ENCODE assay signal across 8 mouse cellular contexts in genomic region chr3:32817001-32817356, GRCm38 (mm10). TPM values are rescaled to one million over a fixed set of nuclear protein-coding genes. Genes with fewer than 3 reads are reported as not detected.
DNase-seq lines count a peak whose midpoint lies in the region; ATAC-seq lines count a peak whose summit lies in the region.

No protein-coding gene starts in this region.

- H3K9me3 ChIP-seq in kidney, embryonic 15.5 days (replicated peaks): no peaks in the 10 kb centered on the region
- H3K9me3 ChIP-seq in hindbrain, embryonic 10.5 days: no peaks in the 10 kb centered on the region
- H3K9me3 ChIP-seq in midbrain, embryonic 12.5 days: no peaks in the 10 kb centered on the region

- no peak for DNase-seq in kidney, adult 9 months
- DNase-seq in hindbrain, embryonic 10.5 days (ENCODE audit: low spot score): no peak
- no peak for DNase-seq in ovary, postnatal 10 days (ENCODE audit: low spot score)
- no peak for DNase-seq in layer of hippocampus, adult 11-12 months (ENCODE audit: low spot score)
- no peak for DNase-seq in cerebellum, adult 18-20 months

- H3K4me2 ChIP-seq in kidney, embryonic 15.5 days: peak overlapping the region; percentile 85
- peak overlapping the region; percentile 74 for H3K4me2 ChIP-seq in midbrain, embryonic 12.5 days (replicated peaks)

- H3K27ac ChIP-seq in kidney, embryonic 15.5 days: peak overlapping the region; percentile 83
- H3K27ac ChIP-seq in brown adipose tissue, adult 24 weeks (replicated peaks; ENCODE audit: low read depth, low read length): no peak overlapping the region
- peak overlapping the region; percentile 94 for H3K27ac ChIP-seq in hindbrain, embryonic 10.5 days
- peak overlapping the region; percentile 87 for H3K27ac ChIP-seq in midbrain, embryonic 12.5 days (replicated peaks)

- peaks cover 8% of the 10 kb centered on the region for H3K4me1 ChIP-seq in kidney, embryonic 15.5 days
- no peaks in the 10 kb centered on the region; the same call in 1 of the 2 replicates for H3K4me1 ChIP-seq in brown adipose tissue, adult 24 weeks (ENCODE audit: control insufficient read depth, insufficient read depth, insufficient read length, low read length)
- H3K4me1 ChIP-seq in hindbrain, embryonic 10.5 days (replicated peaks): peaks cover 11% of the 10 kb centered on the region
- peaks cover 5% of the 10 kb centered on the region; the same call in 1 of the 2 replicates for H3K4me1 ChIP-seq in midbrain, embryonic 12.5 days

- H3K27me3 ChIP-seq in kidney, embryonic 15.5 days: no peaks in the 10 kb centered on the region; the same call in 1 of the 2 replicates
- H3K27me3 ChIP-seq in hindbrain, embryonic 10.5 days (ENCODE audit: insufficient read depth, poor library complexity, severe bottlenecking): no peaks in the 10 kb centered on the region
- H3K27me3 ChIP-seq in midbrain, embryonic 12.5 days: no peaks in the 10 kb centered on the region

- no peaks in the 10 kb centered on the region for H3K36me3 ChIP-seq in kidney, embryonic 15.5 days
- H3K36me3 ChIP-seq in hindbrain, embryonic 10.5 days: no peaks in the 10 kb centered on the region
- H3K36me3 ChIP-seq in midbrain, embryonic 12.5 days: no peaks in the 10 kb centered on the region

- peak overlapping the region; percentile 80 for H3K4me3 ChIP-seq in kidney, embryonic 15.5 days (replicated peaks)
- peak overlapping the region; percentile 73 for H3K4me3 ChIP-seq in brown adipose tissue, adult 24 weeks (ENCODE audit: insufficient read depth, low read depth, low read length)
- H3K4me3 ChIP-seq in hindbrain, embryonic 10.5 days: peak overlapping the region; percentile 75
- H3K4me3 ChIP-seq in midbrain, embryonic 12.5 days: peak overlapping the region; percentile 82

- ATAC-seq in kidney, embryonic 15.5 days (replicated peaks; ENCODE audit: low FRiP score): no peak
- peak; percentile 45 for ATAC-seq in midbrain, embryonic 12.5 days (ENCODE audit: low FRiP score, low read depth)

- 6% methylated on average over 9 of the region's 9 CpGs for WGBS in kidney, embryonic 15.5 days
- WGBS in hindbrain, embryonic 10.5 days: 6% methylated on average over 9 of the region's 9 CpGs
- WGBS in midbrain, embryonic 12.5 days: 9% methylated on average over 9 of the region's 9 CpGs

- peak overlapping the region; percentile 76 for H3K9ac ChIP-seq in kidney, embryonic 15.5 days
- H3K9ac ChIP-seq in midbrain, embryonic 12.5 days (replicated peaks): peak overlapping the region; percentile 83

RNA-seq across cellular contexts. Expression of gene Usp13, which starts 0.4 kb away (rescaled TPM):
- 4.6 and 4.9 TPM in 2 replicates for polyA plus RNA-seq in kidney, embryonic 15.5 days (2015; fragmentation: Nextera tagmentation; extraction: Ambion mirVana)
- polyA plus RNA-seq in brown adipose tissue, adult 24 weeks (2012; ENCODE audit: insufficient read depth, insufficient read length, missing spikeins): 0.59 and 2.1 TPM in 2 replicates
- polyA plus RNA-seq in hindbrain, embryonic 10.5 days (2016; fragmentation: Nextera tagmentation; extraction: Ambion mirVana): 5.3 and 6.7 TPM in 2 replicates
- polyA plus RNA-seq in midbrain, embryonic 12.5 days (2016; fragmentation: Nextera tagmentation; extraction: Ambion mirVana): 6.2 and 6.8 TPM in 2 replicates
